Mouse (Mus musculus): ENCODE measurements at regions not wholly inside any gene's neighbourhood (a gene's known extent, or its start where the extent isn't known, plus 50 kb on each side); places are given as distances from the start of the nearest gene placed in this dataset.

DNA sequence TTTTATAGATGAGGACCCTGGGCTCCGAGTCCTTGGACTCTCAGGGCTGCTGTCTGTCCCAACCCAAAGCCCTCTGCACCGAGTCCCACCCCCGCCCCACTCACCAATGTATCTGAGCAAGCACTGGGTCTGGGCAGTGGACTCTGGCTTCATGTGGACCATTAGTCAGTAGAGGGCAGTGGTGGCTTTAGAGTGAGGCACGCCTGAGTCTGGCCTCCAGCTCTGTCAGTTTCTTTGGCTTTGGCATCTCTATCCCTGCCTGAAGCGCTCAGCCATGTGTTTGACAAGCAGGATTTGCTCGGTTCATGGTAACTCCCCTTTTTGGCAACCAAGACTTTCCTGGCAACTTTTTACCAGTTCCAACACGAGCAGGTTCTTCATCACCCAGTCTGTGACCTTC lies 90.1 kb upstream of the Thy1 start:
- Histone ChIP-seq H3K79me3 (ENCODE audit: low read depth) (no peaks in the 10 kb centered on the region), H3K36me3 (ENCODE audit: control insufficient read depth, insufficient read depth) (no peaks in the 10 kb centered on the region), H3K4me3 (ENCODE audit: insufficient read depth, poor library complexity, severe bottlenecking) (no peak overlapping the region), H3ac (ENCODE audit: control insufficient read depth, insufficient read length, low read depth) (no peak overlapping the region), H3K79me2 (ENCODE audit: control insufficient read depth, insufficient read depth) (no peaks in the 10 kb centered on the region), H3K27me3 (ENCODE audit: control insufficient read depth, insufficient read depth, insufficient read length) (peaks cover 16% of the 10 kb centered on the region)
- TF ChIP-seq CEBPB (IDR thresholded peaks at IDR 0.05; ENCODE audit: low read depth) (no peak), MYOG (IDR thresholded peaks at IDR 0.05; ENCODE audit: control insufficient read depth, extremely low read depth, insufficient read length) (no peak), CTCF (IDR thresholded peaks at IDR 0.05; ENCODE audit: control insufficient read depth, insufficient read depth, insufficient read length) (peak; percentile 3), MYOD1 (IDR thresholded peaks at IDR 0.05; ENCODE audit: control insufficient read depth, insufficient read length, low read depth) (no peak)

DNA sequence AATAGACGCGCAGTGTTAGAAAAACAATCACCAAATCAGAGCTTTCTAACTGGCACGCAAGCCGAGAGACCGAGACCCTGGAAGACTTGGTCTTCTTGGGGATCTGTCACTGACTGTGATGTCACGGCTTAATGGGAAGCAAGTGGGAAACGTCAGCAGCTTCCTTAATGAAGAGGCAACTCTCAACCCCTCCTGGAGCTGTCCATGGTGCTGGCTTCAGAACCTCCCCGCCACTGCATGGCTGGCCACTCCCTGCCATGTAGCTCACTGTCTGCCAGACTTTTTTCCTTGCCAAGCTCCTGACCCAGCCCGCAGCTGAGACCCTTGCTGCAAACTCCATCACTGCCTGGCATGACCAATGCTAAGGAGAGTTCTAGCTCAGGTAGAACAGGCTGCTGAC lies 83.6 kb upstream of the Thy1 start:
- Histone ChIP-seq H3ac (ENCODE audit: control insufficient read depth, insufficient read length, low read depth) (no peak overlapping the region), H3K4me3 (ENCODE audit: insufficient read depth, poor library complexity, severe bottlenecking) (no peak overlapping the region), H3K79me3 (ENCODE audit: low read depth) (no peaks in the 10 kb centered on the region), H3K36me3 (ENCODE audit: control insufficient read depth, insufficient read depth) (no peaks in the 10 kb centered on the region), H3K27me3 (ENCODE audit: control insufficient read depth, insufficient read depth, insufficient read length) (peaks cover 58% of the 10 kb centered on the region), H3K79me2 (ENCODE audit: control insufficient read depth, insufficient read depth) (no peaks in the 10 kb centered on the region)
- TF ChIP-seq FOSL1 (IDR thresholded peaks at IDR 0.05; ENCODE audit: insufficient read depth, low read length, poor library complexity, severe bottlenecking), result no peak
- no peak for TF ChIP-seq CTCF (IDR thresholded peaks at IDR 0.05; ENCODE audit: control insufficient read depth, insufficient read depth, insufficient read length)
- TF ChIP-seq USF1 (IDR thresholded peaks at IDR 0.05; ENCODE audit: low read depth), result no peak
- no peak for TF ChIP-seq CEBPB (IDR thresholded peaks at IDR 0.05; ENCODE audit: low read depth)
- TF ChIP-seq MAX (IDR thresholded peaks at IDR 0.05), result no peak
- TF ChIP-seq MYOD1 (IDR thresholded peaks at IDR 0.05; ENCODE audit: control insufficient read depth, insufficient read length, low read depth), result no peak
- no peak for TF ChIP-seq MYOG (IDR thresholded peaks at IDR 0.05; ENCODE audit: control insufficient read depth, extremely low read depth, insufficient read length)

DNA sequence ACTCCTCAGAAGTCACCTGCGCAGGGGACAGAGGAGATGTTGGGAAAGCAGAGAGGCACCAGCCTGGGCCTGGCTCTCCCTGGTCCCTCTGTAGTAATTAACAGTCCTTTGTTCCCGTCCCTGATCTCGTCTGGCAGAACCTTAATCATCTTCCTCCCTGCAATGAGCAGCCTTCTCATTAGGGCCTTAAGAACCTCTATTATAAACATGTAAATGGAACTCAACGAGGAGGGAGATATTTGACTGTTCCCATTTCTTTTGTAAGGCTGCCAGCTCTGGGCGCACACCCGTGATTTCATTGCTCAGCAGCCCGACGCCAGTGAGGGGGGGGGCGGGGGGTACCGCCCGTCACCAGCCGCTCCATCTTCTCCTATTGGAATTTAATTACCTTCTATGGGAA lies 81.8 kb upstream of the Thy1 start:
- Histone ChIP-seq H3K27me3 (ENCODE audit: control insufficient read depth, insufficient read depth, insufficient read length) (peaks cover 66% of the 10 kb centered on the region), H3K4me3 (ENCODE audit: insufficient read depth, poor library complexity, severe bottlenecking) (no peak overlapping the region), H3K36me3 (ENCODE audit: control insufficient read depth, insufficient read depth) (no peaks in the 10 kb centered on the region), H3ac (ENCODE audit: control insufficient read depth, insufficient read length, low read depth) (no peak overlapping the region), H3K79me2 (ENCODE audit: control insufficient read depth, insufficient read depth) (no peaks in the 10 kb centered on the region), H3K79me3 (ENCODE audit: low read depth) (no peaks in the 10 kb centered on the region)
- TF ChIP-seq FOSL1 (IDR thresholded peaks at IDR 0.05; ENCODE audit: insufficient read depth, low read length, poor library complexity, severe bottlenecking) (no peak), MAX (IDR thresholded peaks at IDR 0.05) (no peak), CEBPB (IDR thresholded peaks at IDR 0.05; ENCODE audit: low read depth) (no peak), MYOD1 (IDR thresholded peaks at IDR 0.05; ENCODE audit: control insufficient read depth, insufficient read length, low read depth) (no peak), MYOG (IDR thresholded peaks at IDR 0.05; ENCODE audit: control insufficient read depth, extremely low read depth, insufficient read length) (no peak), USF1 (IDR thresholded peaks at IDR 0.05; ENCODE audit: low read depth) (no peak), CTCF (IDR thresholded peaks at IDR 0.05; ENCODE audit: control insufficient read depth, insufficient read depth, insufficient read length) (no peak)

DNA sequence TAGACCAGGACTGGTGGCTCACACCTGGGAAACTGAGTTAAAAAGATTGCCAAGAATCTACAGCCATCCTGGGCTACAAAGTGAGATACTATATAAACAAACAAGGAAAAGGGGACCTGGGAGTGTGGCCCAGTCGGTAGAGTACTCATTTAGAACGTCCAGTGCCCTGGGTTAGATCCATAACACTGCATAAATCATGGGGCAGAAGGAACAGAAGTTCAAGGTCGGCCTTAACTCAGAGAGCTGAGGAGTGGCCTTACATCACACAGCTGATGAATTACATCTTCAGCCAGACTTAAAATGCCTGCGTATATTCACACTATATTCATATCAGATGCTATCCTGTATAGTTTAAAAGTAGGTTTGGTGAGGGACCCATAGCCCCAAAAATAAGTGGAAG lies 78.0 kb upstream of the Thy1 start:
- Histone ChIP-seq H3ac (ENCODE audit: control insufficient read depth, insufficient read length, low read depth) (no peak overlapping the region), H3K36me3 (ENCODE audit: control insufficient read depth, insufficient read depth) (no peaks in the 10 kb centered on the region), H3K27me3 (ENCODE audit: control insufficient read depth, insufficient read depth, insufficient read length) (peaks cover 61% of the 10 kb centered on the region), H3K79me3 (ENCODE audit: low read depth) (no peaks in the 10 kb centered on the region), H3K79me2 (ENCODE audit: control insufficient read depth, insufficient read depth) (no peaks in the 10 kb centered on the region), H3K4me3 (ENCODE audit: insufficient read depth, poor library complexity, severe bottlenecking) (no peak overlapping the region)
- TF ChIP-seq CEBPB (IDR thresholded peaks at IDR 0.05; ENCODE audit: low read depth) (no peak), MYOG (IDR thresholded peaks at IDR 0.05; ENCODE audit: control insufficient read depth, extremely low read depth, insufficient read length) (no peak), MYOD1 (IDR thresholded peaks at IDR 0.05; ENCODE audit: control insufficient read depth, insufficient read length, low read depth) (no peak), MAX (IDR thresholded peaks at IDR 0.05) (no peak), CTCF (IDR thresholded peaks at IDR 0.05; ENCODE audit: control insufficient read depth, insufficient read depth, insufficient read length) (no peak), FOSL1 (IDR thresholded peaks at IDR 0.05; ENCODE audit: insufficient read depth, low read length, poor library complexity, severe bottlenecking) (no peak), USF1 (IDR thresholded peaks at IDR 0.05; ENCODE audit: low read depth) (no peak)

DNA sequence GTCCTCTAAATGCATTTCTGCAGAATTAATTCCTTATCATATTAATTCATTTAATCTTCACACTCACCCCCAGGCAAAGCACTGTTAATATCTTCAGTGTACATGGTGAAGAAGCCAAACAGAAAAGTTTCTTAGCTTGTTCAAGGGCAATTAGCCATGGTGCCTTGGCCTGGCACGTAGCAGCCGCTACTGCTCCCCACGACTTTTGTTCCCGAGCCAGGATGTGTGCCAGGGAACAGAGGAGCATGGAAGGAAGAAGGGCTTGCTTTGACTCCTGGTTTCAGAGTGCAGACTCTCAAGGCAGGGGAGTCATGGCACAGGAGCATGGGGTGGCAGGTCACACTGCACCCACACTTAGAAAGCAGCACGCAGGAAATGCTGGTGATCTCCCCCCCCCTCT lies 77.4 kb upstream of the Thy1 start:
- no peak overlapping the region for H3ac ChIP-seq (ENCODE audit: control insufficient read depth, insufficient read length, low read depth)
- H3K79me2 ChIP-seq (ENCODE audit: control insufficient read depth, insufficient read depth), result no peaks in the 10 kb centered on the region
- no peaks in the 10 kb centered on the region for H3K36me3 ChIP-seq (ENCODE audit: control insufficient read depth, insufficient read depth)
- TF ChIP-seq USF1 (IDR thresholded peaks at IDR 0.05; ENCODE audit: low read depth) (no peak), CEBPB (IDR thresholded peaks at IDR 0.05; ENCODE audit: low read depth) (no peak), MAX (IDR thresholded peaks at IDR 0.05) (no peak), FOSL1 (IDR thresholded peaks at IDR 0.05; ENCODE audit: insufficient read depth, low read length, poor library complexity, severe bottlenecking) (no peak), MYOG (IDR thresholded peaks at IDR 0.05; ENCODE audit: control insufficient read depth, extremely low read depth, insufficient read length) (no peak), MYOD1 (IDR thresholded peaks at IDR 0.05; ENCODE audit: control insufficient read depth, insufficient read length, low read depth) (no peak), CTCF (IDR thresholded peaks at IDR 0.05; ENCODE audit: control insufficient read depth, insufficient read depth, insufficient read length) (no peak)
- H3K27me3 ChIP-seq (ENCODE audit: control insufficient read depth, insufficient read depth, insufficient read length), result peaks cover 60% of the 10 kb centered on the region
- no peaks in the 10 kb centered on the region for H3K79me3 ChIP-seq (ENCODE audit: low read depth)
- no peak overlapping the region for H3K4me3 ChIP-seq (ENCODE audit: insufficient read depth, poor library complexity, severe bottlenecking)
